Mouse (Mus musculus) heart, adult 2 months (tissue): Measurements from ENCODE around the gene Palm. TPM values are rescaled to one million over a fixed set of nuclear protein-coding genes. Genes with fewer than 3 reads are reported as not detected.
A peak's percentile ranks its signal among the peaks of the same experiment; 100 is the strongest.

Experiments used
- DNase-seq, 2 experiments: peaks; one replicate each; pipeline ENCODE4 v3.0.0; 2021
- H3K27ac ChIP-seq: fragments of 200-600 bp; 2 replicates; pipeline ENCODE4 v1.8.1; 2022
- H3K27me3 ChIP-seq: fragments of 200-500 bp; 2 replicates; pipeline ENCODE4 v1.6.1; 2012; ENCODE audit warnings: mild to moderate bottlenecking, low read length, inconsistent platforms, mixed read lengths; ENCODE audit not compliant: control insufficient read depth, insufficient read depth
- H3K36me3 ChIP-seq: fragments of 200-500 bp; 2 replicates; pipeline ENCODE4 v1.6.1; 2012; ENCODE audit warnings: low read length, inconsistent platforms; ENCODE audit not compliant: control insufficient read depth, insufficient read depth
- H3K4me1 ChIP-seq: fragments of 200-500 bp; 2 replicates; pipeline ENCODE4 v1.6.1; 2011; ENCODE audit warnings: low read length; ENCODE audit not compliant: control insufficient read depth, insufficient read depth
- H3K4me3 ChIP-seq: fragments of 200-600 bp; 2 replicates; pipeline ENCODE4 v1.8.1; 2022
- H3K79me2 ChIP-seq: fragments of 200-500 bp; replicated peaks from 2 replicates; pipeline ENCODE4 v1.6.1; 2012; ENCODE audit warnings: mild to moderate bottlenecking, inconsistent platforms, low read length, moderate library complexity, mixed read lengths; ENCODE audit not compliant: control insufficient read depth, insufficient read depth
- H3K9ac ChIP-seq: fragments of 200-500 bp; 2 replicates; pipeline ENCODE4 v1.6.1; 2012; ENCODE audit warnings: low read depth, mild to moderate bottlenecking, control low read depth, inconsistent platforms, low read length, mixed read lengths
- CTCF ChIP-seq: fragments of 200-600 bp; IDR thresholded peaks from 2 replicates; pipeline ENCODE4 v1.8.1; 2022; ENCODE audit warnings: antibody characterized with exemption, mild to moderate bottlenecking, moderate library complexity
- EP300 ChIP-seq: fragments of 200-500 bp; IDR thresholded peaks from 2 replicates; pipeline ENCODE4 v1.6.1; 2011; ENCODE audit warnings: low read depth, low read length, control low read depth; ENCODE audit not compliant: insufficient read depth
- POLR2A ChIP-seq: fragments of 200-500 bp; IDR thresholded peaks from 2 replicates; pipeline ENCODE4 v1.6.1; 2011; ENCODE audit warnings: mild to moderate bottlenecking, low read depth, low read length, control low read depth; ENCODE audit not compliant: insufficient read depth
- WGBS: fragments of 180-500 bp; shearing (Covaris S2); methylation state at CpG from one replicate; pipeline ENCODE4 v1.1.7; 2018; 5-methylcytosine and 5-hydroxymethylcytosine counted together
- intact Hi-C: fragments of 180-260 bp; cut with DNase I; formaldehyde crosslinking; loops from one replicate; pipeline ENCODE4 v1.15.1; 2025
- long read RNA-seq: library from polyadenylated mRNA; stranded (forward); transcript quantifications from one replicate; pipeline ENCODE4 v2.0.0, GENCODE M21; 2021
- polyA plus RNA-seq: library from polyadenylated mRNA; depleted of rRNA; stranded (reverse); fragments of >200 nt; gene quantifications from 2 replicates; pipeline ENCODE4 v1.2.3, GENCODE M21; 2012; rRNA removed
- total RNA-seq, 2 experiments: library from RNA; stranded (reverse); gene quantifications; 2 replicates each; pipeline ENCODE4 v1.2.3; 2021

Palm gene
- 10 to 100 TPM; 51.4 to 55.6 TPM for total RNA-seq
- 31.4 and 36.6 TPM in 2 replicates for polyA plus RNA-seq
- long read RNA-seq, transcript Palm-201 (9 exons, 2,651 nt): major isoform, 25 of 40 reads
- long read RNA-seq, partial matches to known transcripts: 1 of 40 reads
- long read RNA-seq, other reads (novel, unspliced or antisense): 11 of 40 reads

DNA sequence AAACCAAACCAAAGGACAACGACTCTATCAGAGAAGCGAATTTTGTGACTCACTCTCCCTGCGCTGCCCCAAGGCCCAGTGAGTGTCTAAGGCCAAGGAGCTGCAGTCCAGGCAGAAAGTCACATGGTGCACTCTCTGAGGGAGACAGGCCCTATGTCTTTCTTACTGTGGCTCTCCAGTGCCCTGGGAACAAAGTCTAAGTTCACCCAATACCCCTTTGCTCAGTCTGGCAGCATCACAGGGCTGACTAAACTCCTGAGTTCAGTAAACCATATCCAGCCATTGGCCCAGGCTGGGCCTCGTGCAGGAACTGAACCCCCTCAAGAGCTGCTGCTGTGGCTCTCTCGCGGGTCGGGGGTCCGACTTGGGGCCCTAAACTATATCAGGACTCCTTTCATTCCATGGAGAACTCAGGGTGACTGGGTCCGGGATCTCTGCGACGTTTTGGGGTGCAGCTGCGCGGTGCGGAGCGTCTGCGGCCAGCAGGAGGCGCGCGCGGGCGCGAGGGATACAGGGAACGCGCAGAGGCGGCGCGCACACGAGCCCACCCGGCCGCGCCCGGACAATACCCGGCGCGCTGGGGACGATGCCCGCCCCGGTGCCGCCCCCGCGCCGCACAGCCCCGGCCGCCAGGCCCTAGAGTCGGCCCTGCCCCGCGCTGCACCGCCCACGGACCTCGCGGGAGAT is at the start of gene Palm:
Gene Palm, plus strand, starts transcription at position 522 of the 687 bp plus-strand sequence.
- Histone ChIP-seq H3K4me1 (peaks cover 17% of the 10 kb centered on the region), H3K79me2 (no peaks in the 10 kb centered on the region), H3K36me3 (peaks cover 3% of the 10 kb centered on the region; the same call in 1 of the 2 replicates), H3K9ac (peak within 1 kb of the TSS; percentile 92), H3K4me3 (peak within 1 kb of the TSS; percentile 67), H3K27me3 (no peaks in the 10 kb centered on the region), H3K27ac (peak within 1 kb of the TSS; percentile 97)
- TF ChIP-seq POLR2A: no peak
- peak; percentile 95 for TF ChIP-seq CTCF
- no peak for TF ChIP-seq EP300
- 5% methylated on average over 50 of the region's 51 CpGs for WGBS
- intact Hi-C loops: loop anchor here (1.0 kb wide), 1 partner anchor 19 kb away; no protein-coding TSS in a partner anchor
- peak; percentile 89 to 92 for DNase-seq

GRCm38 (mm10) chr10:79743650-79744365 is 49.6 kb upstream of the Palm start:
- no peaks in the 10 kb centered on the region for H3K79me2 ChIP-seq
- no peaks in the 10 kb centered on the region for H3K36me3 ChIP-seq
- no peaks in the 10 kb centered on the region for H3K27me3 ChIP-seq
- WGBS: 90% methylated on average over 15 of the region's 15 CpGs
- DNase-seq: no peak
- TF ChIP-seq POLR2A (no peak), EP300 (no peak), CTCF (no peak)
- intact Hi-C loops: no loop called here
- H3K27ac ChIP-seq: no peak overlapping the region
- H3K4me1 ChIP-seq: peaks cover 6% of the 10 kb centered on the region
- H3K4me3 ChIP-seq: no peak overlapping the region
- no peak overlapping the region for H3K9ac ChIP-seq

- Histone ChIP-seq H3K79me2 (no peaks in the 10 kb centered on the region), H3K4me3 (peak overlapping the region; percentile 90; the same call in 1 of the 2 replicates), H3K27ac (no peak overlapping the region), H3K4me1 (peaks cover 6% of the 10 kb centered on the region), H3K36me3 (no peaks in the 10 kb centered on the region), H3K27me3 (no peaks in the 10 kb centered on the region), H3K9ac (no peak overlapping the region)
- 97% methylated on average over 3 of the region's 3 CpGs for WGBS
- DNase-seq: no peak
- no peak for TF ChIP-seq CTCF
- TF ChIP-seq EP300: no peak
- no peak for TF ChIP-seq POLR2A
- intact Hi-C loops: no loop called here
These were observed 48.0 kb upstream of the Palm start for GRCm38 (mm10) chr10:79745411-79745810.

- H3K79me2 ChIP-seq: no peaks in the 10 kb centered on the region
- no peaks in the 10 kb centered on the region for H3K27me3 ChIP-seq
- peak within 1 kb of the TSS; percentile 67 for H3K9ac ChIP-seq
- WGBS: under 1% methylated on average over 38 of the region's 38 CpGs
- peak within 1 kb of the TSS; percentile 78 for H3K27ac ChIP-seq
- H3K4me1 ChIP-seq: peaks cover 6% of the 10 kb centered on the region
- H3K36me3 ChIP-seq: no peaks in the 10 kb centered on the region
- no peak for TF ChIP-seq EP300
- peak; percentile 74 for TF ChIP-seq POLR2A
- TF ChIP-seq CTCF: peak; percentile 75
- peak within 1 kb of the TSS; percentile 90 for H3K4me3 ChIP-seq
- DNase-seq: peak; percentile 92 to 97
- intact Hi-C loops: loop anchor here (2.0 kb wide), 1 partner anchor 21 kb away; the partner anchor contains the start of gene Rnf126
These were observed 47.2 kb upstream of the Palm start, which contains the start of gene Polrmt for GRCm38 (mm10) chr10:79745898-79746773. Polrmt (minus strand) TSS chr10:79746581.

- DNase-seq: no peak
- Histone ChIP-seq H3K4me1 (peaks cover 6% of the 10 kb centered on the region), H3K4me3 (peak overlapping the region; percentile 90), H3K27ac (peak overlapping the region; percentile 23; the same call in 1 of the 2 replicates), H3K27me3 (no peaks in the 10 kb centered on the region), H3K36me3 (no peaks in the 10 kb centered on the region), H3K79me2 (no peaks in the 10 kb centered on the region), H3K9ac (0 out of 2 replicates have a peak overlapping the region, but pooled peaks have one; percentile 17)
- intact Hi-C loops: loop anchor here (2.0 kb wide), 1 partner anchor 20 kb away; the partner anchor contains the start of gene Rnf126
- 21% methylated on average over 6 of the region's 6 CpGs for WGBS
- no peak for TF ChIP-seq POLR2A
These were observed 46.6 kb upstream of the Palm start for GRCm38 (mm10) chr10:79746774-79747151.
